Mouse (Mus musculus) testis, adult 2 months (tissue): ENCODE measurements around the gene C7. TPM values are rescaled to one million over a fixed set of nuclear protein-coding genes. Genes with fewer than 3 reads are reported as not detected.

Experiments
- H3K27ac ChIP-seq: fragments of 200-500 bp; 2 replicates; pipeline ENCODE4 v1.5.1; 2012; ENCODE audit warnings: low read depth, low read length; ENCODE audit not compliant: control insufficient read depth, insufficient read depth
- H3K27me3 ChIP-seq: fragments of 200-500 bp; 2 replicates; pipeline ENCODE4 v1.6.1; 2012; ENCODE audit warnings: mild to moderate bottlenecking, low read length, moderate library complexity; ENCODE audit not compliant: control insufficient read depth, insufficient read depth
- H3K36me3 ChIP-seq: fragments of 200-500 bp; 2 replicates; pipeline ENCODE4 v1.6.1; 2012; ENCODE audit warnings: mild to moderate bottlenecking, low read length; ENCODE audit not compliant: control insufficient read depth, insufficient read depth
- H3K4me1 ChIP-seq: fragments of 200-500 bp; 2 replicates; pipeline ENCODE4 v1.6.1; 2012; ENCODE audit warnings: low read length; ENCODE audit not compliant: control insufficient read depth, insufficient read depth
- H3K4me3 ChIP-seq: fragments of 200-500 bp; 2 replicates; pipeline ENCODE4 v1.5.1; 2012; ENCODE audit warnings: low read depth, mild to moderate bottlenecking, low read length, moderate library complexity, mixed read lengths; ENCODE audit not compliant: control insufficient read depth
- CTCF ChIP-seq: fragments of 200-500 bp; IDR thresholded peaks from 2 replicates; pipeline ENCODE4 v1.5.1; 2012; ENCODE audit warnings: low read depth, mild to moderate bottlenecking, inconsistent platforms, low read length, moderate library complexity; ENCODE audit not compliant: control insufficient read depth, insufficient read depth, insufficient replicate concordance
- POLR2A ChIP-seq: fragments of 200-500 bp; IDR thresholded peaks from 2 replicates; pipeline ENCODE4 v1.6.1; 2012; ENCODE audit warnings: low read depth, mild to moderate bottlenecking, inconsistent platforms, low read length, moderate library complexity; ENCODE audit not compliant: control insufficient read depth
- polyA plus RNA-seq: library from polyadenylated mRNA; depleted of rRNA; stranded (reverse); fragments of >200 nt; gene quantifications from 2 replicates; pipeline ENCODE4 v1.2.3, GENCODE M21; 2012

Gene C7
- polyA plus RNA-seq, 1 experiment, result 18.0 TPM

- Histone ChIP-seq H3K27ac (no peak overlapping the region), H3K4me3 (no peak overlapping the region), H3K27me3 (no peaks in the 10 kb centered on the region), H3K4me1 (no peaks in the 10 kb centered on the region), H3K36me3 (peaks cover 1% of the 10 kb centered on the region; the same call in 1 of the 2 replicates)
- TF ChIP-seq POLR2A (no peak), CTCF (no peak)
Measured at GRCm38 (mm10) chr15:5095534-5096301, 32.2 kb upstream of the C7 start.

GRCm38 (mm10) chr15:5090131-5090530, 26.6 kb upstream of the C7 start:
- no peak overlapping the region for H3K4me3 ChIP-seq
- H3K27me3 ChIP-seq, result no peaks in the 10 kb centered on the region
- TF ChIP-seq POLR2A, result no peak
- no peak for TF ChIP-seq CTCF
- H3K27ac ChIP-seq, result no peak overlapping the region
- no peaks in the 10 kb centered on the region for H3K36me3 ChIP-seq
- no peaks in the 10 kb centered on the region for H3K4me1 ChIP-seq

GRCm38 (mm10) chr15:5088850-5089608, 25.5 kb upstream of the C7 start:
- H3K4me3 ChIP-seq, result no peak overlapping the region
- H3K4me1 ChIP-seq, result no peaks in the 10 kb centered on the region
- TF ChIP-seq CTCF (no peak), POLR2A (no peak)
- H3K27ac ChIP-seq, result no peak overlapping the region
- H3K36me3 ChIP-seq, result no peaks in the 10 kb centered on the region
- H3K27me3 ChIP-seq, result no peaks in the 10 kb centered on the region

- H3K27ac ChIP-seq, result no peak overlapping the region
- TF ChIP-seq CTCF (no peak), POLR2A (no peak)
- no peak overlapping the region for H3K4me3 ChIP-seq
- H3K27me3 ChIP-seq, result no peaks in the 10 kb centered on the region
- no peaks in the 10 kb centered on the region for H3K36me3 ChIP-seq
- no peaks in the 10 kb centered on the region for H3K4me1 ChIP-seq
Measured at GRCm38 (mm10) chr15:5086162-5086561, 22.6 kb upstream of the C7 start.

GRCm38 (mm10) chr15:5081235-5081634, 17.7 kb upstream of the C7 start:
- Histone ChIP-seq H3K27me3 (no peaks in the 10 kb centered on the region), H3K27ac (no peak overlapping the region), H3K36me3 (no peaks in the 10 kb centered on the region), H3K4me3 (no peak overlapping the region), H3K4me1 (no peaks in the 10 kb centered on the region)
- no peak for TF ChIP-seq CTCF
- no peak for TF ChIP-seq POLR2A

- Histone ChIP-seq H3K27ac (no peak overlapping the region), H3K27me3 (no peaks in the 10 kb centered on the region), H3K4me3 (no peak overlapping the region), H3K36me3 (no peaks in the 10 kb centered on the region), H3K4me1 (no peaks in the 10 kb centered on the region)
- no peak for TF ChIP-seq POLR2A
- peak; percentile 64; the same call in 1 of the 2 replicates for TF ChIP-seq CTCF
Measured at GRCm38 (mm10) chr15:5068801-5069518, 5.4 kb upstream of the C7 start.
